Mouse (Mus musculus): ENCODE results near the gene Fcgr3.

Gene Fcgr3

GRCm38 (mm10) chr1:171016676-171017356 is 47.9 kb downstream of the Fcgr3 start:
- no peak for TF ChIP-seq NANOG (IDR thresholded peaks at IDR 0.05; ENCODE audit: borderline replicate concordance, low read length)
- no peak for TF ChIP-seq POU5F1 (IDR thresholded peaks at IDR 0.05; ENCODE audit: borderline replicate concordance, low read length)
- TF ChIP-seq CTCF (conservative IDR thresholded peaks at IDR 0.05; ENCODE audit: low read length): no peak

DNA sequence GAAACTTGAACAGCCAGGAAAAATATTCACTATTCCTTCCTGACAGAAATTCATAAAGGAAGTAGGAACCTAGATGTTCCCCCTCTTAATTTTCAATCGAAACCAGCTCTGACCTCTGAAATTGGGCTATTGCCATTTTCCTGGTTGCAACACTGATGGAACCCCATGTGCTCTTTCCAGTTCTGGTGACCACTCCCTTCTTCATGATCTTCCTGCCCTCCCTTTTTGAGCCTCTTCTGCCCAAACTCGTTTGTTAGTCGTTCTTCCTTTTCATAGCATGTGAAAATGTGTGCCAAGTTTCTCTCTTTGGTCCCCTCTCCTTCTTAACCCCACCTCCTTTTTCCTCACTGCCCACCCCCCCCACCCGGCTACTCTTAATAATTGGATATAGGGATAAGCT is 53.0 kb downstream of the Fcgr3 start:
- TF ChIP-seq NANOG (IDR thresholded peaks at IDR 0.05; ENCODE audit: borderline replicate concordance, low read length) (no peak), CTCF (conservative IDR thresholded peaks at IDR 0.05; ENCODE audit: low read length) (no peak), POU5F1 (IDR thresholded peaks at IDR 0.05; ENCODE audit: borderline replicate concordance, low read length) (no peak)
- no peaks in the 10 kb centered on the region for H3K4me1 ChIP-seq (replicated peaks; ENCODE audit: low read depth, low read length)
- H3K36me3 ChIP-seq (ENCODE audit: insufficient read depth, low read length): no peaks in the 10 kb centered on the region
- H3K4me3 ChIP-seq (replicated peaks; ENCODE audit: low read length): no peak overlapping the region
- H3K9me3 ChIP-seq (ENCODE audit: low read length): peaks cover 3% of the 10 kb centered on the region; the same call in 1 of the 2 replicates
- no peaks in the 10 kb centered on the region for H3K27me3 ChIP-seq (ENCODE audit: insufficient read depth, low read length)

More at GRCm38 (mm10) chr1:171016676-171017356, 47.9 kb downstream of the Fcgr3 start:
- Histone ChIP-seq H3K27me3 (ENCODE audit: insufficient read depth, low read length) (peaks cover 3% of the 10 kb centered on the region; the same call in 1 of the 2 replicates), H3K4me3 (replicated peaks; ENCODE audit: low read length) (no peak overlapping the region), H3K4me1 (replicated peaks; ENCODE audit: low read depth, low read length) (no peaks in the 10 kb centered on the region), H3K36me3 (ENCODE audit: insufficient read depth, low read length) (no peaks in the 10 kb centered on the region), H3K9me3 (ENCODE audit: low read length) (peaks cover 3% of the 10 kb centered on the region; the same call in 1 of the 2 replicates)

GRCm38 (mm10) chr1:171006905-171007304 is 57.8 kb downstream of the Fcgr3 start:
- peak; percentile 71 for TF ChIP-seq CTCF (conservative IDR thresholded peaks at IDR 0.05; ENCODE audit: low read length)
- TF ChIP-seq NANOG (IDR thresholded peaks at IDR 0.05; ENCODE audit: borderline replicate concordance, low read length): no peak
- Histone ChIP-seq H3K9me3 (ENCODE audit: low read length) (no peaks in the 10 kb centered on the region), H3K36me3 (ENCODE audit: insufficient read depth, low read length) (no peaks in the 10 kb centered on the region), H3K27me3 (ENCODE audit: insufficient read depth, low read length) (no peaks in the 10 kb centered on the region), H3K4me1 (replicated peaks; ENCODE audit: low read depth, low read length) (no peaks in the 10 kb centered on the region), H3K4me3 (replicated peaks; ENCODE audit: low read length) (no peak overlapping the region)

DNA sequence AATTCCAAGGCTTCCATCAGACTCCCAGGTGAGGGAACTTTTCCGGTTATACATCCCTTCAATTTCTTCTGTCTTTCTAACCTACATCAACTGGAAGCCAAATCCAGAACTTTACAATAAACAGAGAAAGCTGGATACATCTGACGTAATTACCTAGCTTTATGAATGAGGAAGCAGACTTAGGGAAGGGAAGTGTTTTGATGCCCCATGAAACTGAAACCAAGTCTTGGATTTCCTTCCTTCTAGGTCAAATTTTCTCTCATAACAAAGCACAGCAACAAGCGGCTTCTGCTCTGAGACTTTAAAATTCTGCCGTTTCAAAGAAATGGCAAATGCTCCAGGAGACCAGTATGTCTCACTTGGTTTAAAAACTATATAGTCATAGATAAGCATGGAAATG is 58.4 kb downstream of the Fcgr3 start:
- Histone ChIP-seq H3K9me3 (ENCODE audit: low read length) (no peaks in the 10 kb centered on the region), H3K4me3 (replicated peaks; ENCODE audit: low read length) (no peak overlapping the region), H3K36me3 (ENCODE audit: insufficient read depth, low read length) (no peaks in the 10 kb centered on the region), H3K4me1 (replicated peaks; ENCODE audit: low read depth, low read length) (no peaks in the 10 kb centered on the region), H3K27me3 (ENCODE audit: insufficient read depth, low read length) (no peaks in the 10 kb centered on the region)
- no peak for TF ChIP-seq POU5F1 (IDR thresholded peaks at IDR 0.05; ENCODE audit: borderline replicate concordance, low read length)
- no peak for TF ChIP-seq CTCF (conservative IDR thresholded peaks at IDR 0.05; ENCODE audit: low read length)
- no peak for TF ChIP-seq NANOG (IDR thresholded peaks at IDR 0.05; ENCODE audit: borderline replicate concordance, low read length)

- Histone ChIP-seq H3K4me1 (replicated peaks; ENCODE audit: low read depth, low read length) (no peaks in the 10 kb centered on the region), H3K27me3 (ENCODE audit: insufficient read depth, low read length) (no peaks in the 10 kb centered on the region), H3K9me3 (ENCODE audit: low read length) (no peaks in the 10 kb centered on the region), H3K4me3 (replicated peaks; ENCODE audit: low read length) (no peak overlapping the region), H3K36me3 (ENCODE audit: insufficient read depth, low read length) (no peaks in the 10 kb centered on the region)
- TF ChIP-seq POU5F1 (IDR thresholded peaks at IDR 0.05; ENCODE audit: borderline replicate concordance, low read length) (no peak), NANOG (IDR thresholded peaks at IDR 0.05; ENCODE audit: borderline replicate concordance, low read length) (no peak), CTCF (conservative IDR thresholded peaks at IDR 0.05; ENCODE audit: low read length) (no peak)
Measured at GRCm38 (mm10) chr1:171005586-171005985, 59.1 kb downstream of the Fcgr3 start.

- H3K9me3 ChIP-seq (ENCODE audit: low read length): no peaks in the 10 kb centered on the region
- H3K4me3 ChIP-seq (replicated peaks; ENCODE audit: low read length): no peak overlapping the region
- no peaks in the 10 kb centered on the region for H3K4me1 ChIP-seq (replicated peaks; ENCODE audit: low read depth, low read length)
- no peak for TF ChIP-seq POU5F1 (IDR thresholded peaks at IDR 0.05; ENCODE audit: borderline replicate concordance, low read length)
- no peak for TF ChIP-seq NANOG (IDR thresholded peaks at IDR 0.05; ENCODE audit: borderline replicate concordance, low read length)
- no peak for TF ChIP-seq CTCF (conservative IDR thresholded peaks at IDR 0.05; ENCODE audit: low read length)
- H3K27me3 ChIP-seq (ENCODE audit: insufficient read depth, low read length): no peaks in the 10 kb centered on the region
- no peaks in the 10 kb centered on the region for H3K36me3 ChIP-seq (ENCODE audit: insufficient read depth, low read length)
Measured at GRCm38 (mm10) chr1:171005081-171005480, 59.7 kb downstream of the Fcgr3 start.

Measured in E14TG2a.4 (cell line).